Mouse (Mus musculus) midbrain, embryonic 12.5 days (tissue): ENCODE data around the gene Olfr331. TPM values are rescaled to one million over a fixed set of nuclear protein-coding genes. Genes with fewer than 3 reads are reported as not detected.
"Not testable (repeated sequence)": the region's sequence is repeated elsewhere in the genome, so short reads cannot be mapped to it uniquely, and the experiment has no call there.

Experiments used
- ATAC-seq: fragments of 200-750 bp; cut with Nextera tagmentation; 2 replicates; pipeline ENCODE4 v1.8.0; 2017; ENCODE audit warnings: low read depth, moderate TSS enrichment, moderate library complexity; ENCODE audit not compliant: low FRiP score
- H3K27ac ChIP-seq: fragments of 300-500 bp; sonication (generic); replicated peaks from 2 replicates; pipeline ENCODE4 v1.5.1; 2016; ENCODE audit warnings: mild to moderate bottlenecking
- H3K27me3 ChIP-seq: fragments of 300-500 bp; sonication (generic); 2 replicates; pipeline ENCODE4 v1.6.1; 2016; ENCODE audit warnings: mild to moderate bottlenecking
- H3K36me3 ChIP-seq: fragments of 300-500 bp; sonication (generic); 2 replicates; pipeline ENCODE4 v1.6.1; 2016
- H3K4me1 ChIP-seq: fragments of 300-500 bp; sonication (generic); 2 replicates; pipeline ENCODE4 v1.6.1; 2016
- H3K4me2 ChIP-seq: fragments of 300-500 bp; sonication (generic); replicated peaks from 2 replicates; pipeline ENCODE4 v1.6.1; 2016; ENCODE audit warnings: mild to moderate bottlenecking, moderate library complexity
- H3K4me3 ChIP-seq: fragments of 300-500 bp; sonication (generic); 2 replicates; pipeline ENCODE4 v1.5.1; 2016; ENCODE audit warnings: mild to moderate bottlenecking
- H3K9ac ChIP-seq: fragments of 300-500 bp; sonication (generic); replicated peaks from 2 replicates; pipeline ENCODE4 v1.6.1; 2016; ENCODE audit warnings: mild to moderate bottlenecking, moderate library complexity
- H3K9me3 ChIP-seq: fragments of 300-500 bp; sonication (generic); 2 replicates; pipeline ENCODE4 v1.6.1; 2016; ENCODE audit warnings: mild to moderate bottlenecking
- WGBS: fragments of 180-500 bp; shearing (Covaris S2); methylation state at CpG from one replicate; pipeline ENCODE4 v1.1.7; 2016; 5-methylcytosine and 5-hydroxymethylcytosine counted together
- polyA plus RNA-seq: library from polyadenylated mRNA; unstranded; fragments of >200 nt; fragmentation: Nextera tagmentation; extraction: Ambion mirVana; gene quantifications from 2 replicates; pipeline ENCODE4 v1.2.1, GENCODE M21; 2016

The Olfr331 gene
- polyA plus RNA-seq, result not detected in 2 replicates

DNA sequence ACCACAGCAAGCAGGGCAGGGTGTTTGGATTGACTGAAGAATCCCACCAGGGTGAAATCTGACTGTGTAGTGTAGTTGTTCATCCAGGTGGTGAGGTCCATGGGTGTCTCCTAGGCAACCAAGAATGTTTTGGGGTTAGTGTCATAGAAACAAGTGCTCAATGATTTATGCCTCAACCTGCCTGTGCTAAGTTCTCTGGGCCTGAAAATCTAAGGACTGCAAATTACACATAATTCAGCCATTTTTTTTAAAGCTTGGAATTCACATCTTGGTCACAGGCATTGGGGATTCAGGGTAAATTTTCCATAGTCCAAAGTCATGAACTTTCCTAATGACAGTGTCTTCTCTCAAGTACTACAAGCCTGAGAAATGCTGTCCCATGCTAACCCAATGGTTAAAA, at the start of gene Olfr331:
TSS of gene Olfr331 (minus strand) at position 101 of the 400 bp plus-strand sequence.
- H3K4me3 ChIP-seq, ATAC-seq, H3K27ac ChIP-seq, H3K36me3 ChIP-seq, H3K9me3 ChIP-seq, H3K4me1 ChIP-seq, H3K9ac ChIP-seq, H3K27me3 ChIP-seq, H3K4me2 ChIP-seq: not testable (repeated sequence)

DNA sequence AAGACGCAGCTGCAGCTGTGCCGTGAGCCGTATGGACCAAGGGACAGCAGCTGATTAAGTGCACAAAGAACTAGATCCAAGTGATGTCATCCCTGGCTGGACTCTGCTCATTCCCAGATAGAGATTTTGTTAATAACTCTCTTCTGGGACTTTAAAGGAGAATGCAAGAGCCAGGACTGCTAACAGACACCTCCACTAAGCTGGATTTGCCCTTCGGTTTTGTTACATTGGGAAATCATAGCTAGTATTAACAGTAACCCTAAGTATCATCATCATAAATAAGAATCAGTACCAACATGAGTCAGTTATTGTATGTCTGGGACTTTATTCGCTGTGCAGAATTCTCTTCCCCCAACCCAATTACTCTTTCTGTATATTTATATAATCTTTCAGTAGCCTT, 44.0 kb upstream of the Olfr331 start, which contains the start of gene Olfr329-ps:
TSS of gene Olfr329-ps (minus strand) at position 101 of the 400 bp plus-strand sequence.
- Histone ChIP-seq H3K4me1 (no peaks in the 10 kb centered on the region), H3K4me2 (no peak within 1 kb of the TSS), H3K9ac (no peak within 1 kb of the TSS), H3K36me3 (no peaks in the 10 kb centered on the region), H3K4me3 (no peak within 1 kb of the TSS), H3K27ac (no peak within 1 kb of the TSS), H3K27me3 (no peaks in the 10 kb centered on the region), H3K9me3 (no peaks in the 10 kb centered on the region)
- no peak for ATAC-seq
- WGBS, result 85% methylated on average over 5 of the region's 5 CpGs

GRCm38 (mm10) chr11:58534736-58535135, 32.4 kb upstream of the Olfr331 start, which contains the start of gene Olfr330:
TSS of gene Olfr330 (minus strand) at chr11:58534836.
- H3K9ac ChIP-seq, H3K9me3 ChIP-seq, H3K27me3 ChIP-seq, H3K27ac ChIP-seq, H3K4me3 ChIP-seq, H3K36me3 ChIP-seq, H3K4me2 ChIP-seq, H3K4me1 ChIP-seq, ATAC-seq: not testable (repeated sequence)

DNA sequence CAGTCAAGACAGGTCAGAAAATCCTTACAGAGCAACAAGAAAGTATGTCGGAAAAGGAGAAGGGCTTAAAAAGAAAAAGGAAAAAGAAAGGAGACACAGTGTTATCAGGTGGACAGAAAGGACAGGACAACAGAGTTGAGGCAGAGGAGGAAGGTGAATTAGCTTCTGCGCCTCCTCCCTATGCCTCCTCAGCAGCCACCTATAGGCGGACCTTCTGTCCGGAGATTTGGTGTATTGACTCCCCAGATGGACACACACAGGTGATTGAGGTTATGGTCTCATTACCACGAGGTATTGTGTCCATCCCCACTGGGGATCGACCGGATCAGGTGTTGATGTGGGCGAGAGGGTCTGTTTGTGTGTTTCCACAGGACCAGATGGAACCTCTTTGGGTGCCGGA, 17.4 kb upstream of the Olfr331 start:
- not testable (repeated sequence) for H3K4me1 ChIP-seq, H3K36me3 ChIP-seq, H3K9me3 ChIP-seq, H3K27ac ChIP-seq, H3K9ac ChIP-seq, H3K4me3 ChIP-seq, ATAC-seq, H3K27me3 ChIP-seq, H3K4me2 ChIP-seq
- 92% methylated on average over 7 of the region's 9 CpGs for WGBS

- H3K4me3 ChIP-seq, H3K9me3 ChIP-seq, H3K36me3 ChIP-seq, H3K4me2 ChIP-seq, H3K4me1 ChIP-seq, H3K9ac ChIP-seq, ATAC-seq, H3K27ac ChIP-seq, H3K27me3 ChIP-seq: not testable (repeated sequence)
- WGBS, result 94% methylated on average over 18 of the region's 18 CpGs
These were observed 16.5 kb upstream of the Olfr331 start for GRCm38 (mm10) chr11:58518916-58519315.

- H3K4me1 ChIP-seq, H3K9me3 ChIP-seq, H3K27me3 ChIP-seq, H3K27ac ChIP-seq, ATAC-seq, H3K36me3 ChIP-seq, H3K4me2 ChIP-seq, H3K9ac ChIP-seq, H3K4me3 ChIP-seq: not testable (repeated sequence)
- WGBS, result 86% methylated on average over 19 of the region's 19 CpGs
These were observed 6.7 kb upstream of the Olfr331 start for GRCm38 (mm10) chr11:58509058-58509457.

DNA sequence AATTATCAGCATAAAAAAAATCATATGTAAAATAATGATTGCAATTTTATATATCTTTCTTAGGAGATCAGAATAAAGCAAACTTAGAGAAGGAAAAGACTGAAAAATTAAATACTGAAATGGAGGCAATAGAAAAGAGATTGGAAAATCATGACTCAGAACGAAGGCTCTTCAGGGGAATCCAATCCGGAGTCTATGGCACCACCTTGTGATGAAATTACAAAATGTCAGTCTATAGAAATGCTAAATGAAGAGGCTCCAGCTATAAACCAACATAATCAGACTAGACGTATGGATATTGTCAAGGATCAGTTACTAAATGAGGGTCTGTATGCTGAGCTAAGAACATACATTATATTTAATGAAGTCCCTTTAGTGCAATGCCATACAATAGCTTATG, 3.1 kb downstream of the Olfr331 start:
- WGBS, result 66% methylated on average over 3 of the region's 3 CpGs
- no peak overlapping the region for H3K27ac ChIP-seq
- no peak overlapping the region for H3K4me2 ChIP-seq
- no peak overlapping the region for H3K9ac ChIP-seq
- H3K4me3 ChIP-seq, result no peak overlapping the region
- H3K4me1 ChIP-seq, result no peaks in the 10 kb centered on the region
- H3K27me3 ChIP-seq, result no peaks in the 10 kb centered on the region
- no peaks in the 10 kb centered on the region for H3K36me3 ChIP-seq
- no peaks in the 10 kb centered on the region for H3K9me3 ChIP-seq
- ATAC-seq, result no peak

DNA sequence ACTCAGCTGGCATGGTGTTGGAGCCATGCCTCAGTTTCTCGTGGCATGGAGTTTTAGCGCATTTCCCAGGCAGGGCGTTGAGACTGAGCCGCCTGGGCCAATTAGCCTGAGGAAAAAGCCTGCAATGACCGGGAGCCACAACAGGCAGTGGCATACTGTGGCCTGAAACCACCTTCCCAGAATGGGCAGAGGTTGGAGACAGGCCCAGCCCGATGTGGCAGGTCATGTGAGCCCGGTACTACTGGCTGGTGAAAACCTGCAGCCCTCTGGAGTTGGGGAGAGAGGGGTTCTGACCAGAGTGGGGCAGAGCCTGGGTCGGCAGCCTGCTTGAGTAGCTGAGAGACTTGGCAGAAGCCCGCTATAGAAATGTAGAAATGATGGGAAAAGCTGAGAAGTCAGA, 3.6 kb downstream of the Olfr331 start:
- no peak for ATAC-seq
- Histone ChIP-seq H3K4me2 (no peak overlapping the region), H3K36me3 (no peaks in the 10 kb centered on the region), H3K9me3 (no peaks in the 10 kb centered on the region), H3K27ac (no peak overlapping the region), H3K4me3 (no peak overlapping the region), H3K9ac (no peak overlapping the region), H3K4me1 (no peaks in the 10 kb centered on the region), H3K27me3 (no peaks in the 10 kb centered on the region)
- WGBS, result 88% methylated on average over 9 of the region's 9 CpGs

- no peaks in the 10 kb centered on the region for H3K4me1 ChIP-seq
- 88% methylated on average over 2 of the region's 2 CpGs for WGBS
- no peak for ATAC-seq
These were observed 9.9 kb downstream of the Olfr331 start, which contains the start of gene Olfr332 for GRCm38 (mm10) chr11:58492455-58492854. TSS of gene Olfr332 (minus strand) at chr11:58492555.

DNA sequence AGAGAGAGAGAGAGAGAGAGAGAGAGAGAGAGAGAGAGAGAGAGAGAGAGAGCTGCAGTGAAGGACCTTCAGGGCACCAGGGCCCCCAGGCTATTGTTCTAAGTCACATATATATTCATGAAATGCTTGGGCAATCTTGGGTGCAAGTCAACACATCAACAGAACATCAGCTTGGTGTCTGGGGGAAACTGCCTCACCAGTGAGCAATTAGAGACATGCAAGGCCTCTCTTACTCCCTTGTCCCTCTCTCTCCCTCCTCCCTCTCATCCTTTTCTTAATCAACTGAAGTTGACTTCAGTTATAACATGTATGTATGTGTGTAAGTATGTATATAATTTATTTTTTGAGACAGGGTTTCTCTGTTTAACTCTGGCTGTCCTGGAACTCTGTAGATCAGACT, 40.2 kb downstream of the Olfr331 start, which contains the start of gene Olfr30:
TSS of gene Olfr30 (minus strand) at position 101 of the 400 bp plus-strand sequence.
- no peak for ATAC-seq
- no peaks in the 10 kb centered on the region for H3K36me3 ChIP-seq

More at GRCm38 (mm10) chr11:58492455-58492854, 9.9 kb downstream of the Olfr331 start, which contains the start of gene Olfr332:
- H3K4me3 ChIP-seq, result no peak within 1 kb of the TSS
- no peak within 1 kb of the TSS for H3K4me2 ChIP-seq
- no peaks in the 10 kb centered on the region for H3K27me3 ChIP-seq
- no peaks in the 10 kb centered on the region for H3K9me3 ChIP-seq
- no peak within 1 kb of the TSS for H3K27ac ChIP-seq
- no peaks in the 10 kb centered on the region for H3K36me3 ChIP-seq
- H3K9ac ChIP-seq, result no peak within 1 kb of the TSS

DNA sequence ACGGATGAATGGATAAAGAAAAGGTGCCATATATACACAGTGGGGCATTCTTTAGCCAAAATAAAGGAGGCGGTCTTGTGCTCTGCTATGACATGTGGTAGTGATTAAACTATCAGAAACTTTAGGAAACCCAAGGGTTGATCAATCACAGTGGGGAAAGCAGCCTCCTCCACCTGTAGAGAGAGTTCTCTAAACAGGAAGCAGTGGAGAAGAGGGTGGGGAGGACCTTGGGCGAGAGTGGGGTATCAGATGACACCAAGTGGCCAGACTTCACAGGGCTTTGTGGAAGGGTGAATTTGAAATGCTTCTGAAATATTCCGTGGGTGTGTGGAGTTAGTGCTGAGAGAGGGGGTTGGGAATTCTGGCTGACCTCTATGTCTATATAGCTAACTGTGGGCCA, 48.8 kb downstream of the Olfr331 start:
- no peak overlapping the region for H3K4me3 ChIP-seq
- H3K27ac ChIP-seq, result no peak overlapping the region
- H3K36me3 ChIP-seq, result no peaks in the 10 kb centered on the region
- ATAC-seq, result no peak
- no peaks in the 10 kb centered on the region for H3K4me1 ChIP-seq
- no peak overlapping the region for H3K9ac ChIP-seq
- no peaks in the 10 kb centered on the region for H3K27me3 ChIP-seq
- H3K4me2 ChIP-seq, result no peak overlapping the region
- WGBS, result 81% methylated on average over 4 of the region's 4 CpGs
- H3K9me3 ChIP-seq, result no peaks in the 10 kb centered on the region

More for the DNA sequence above, 40.2 kb downstream of the Olfr331 start, which contains the start of gene Olfr30:
- Histone ChIP-seq H3K4me3 (no peak within 1 kb of the TSS), H3K27me3 (no peaks in the 10 kb centered on the region), H3K4me1 (no peaks in the 10 kb centered on the region), H3K9ac (no peak within 1 kb of the TSS), H3K27ac (no peak within 1 kb of the TSS), H3K9me3 (no peaks in the 10 kb centered on the region), H3K4me2 (no peak within 1 kb of the TSS)

DNA sequence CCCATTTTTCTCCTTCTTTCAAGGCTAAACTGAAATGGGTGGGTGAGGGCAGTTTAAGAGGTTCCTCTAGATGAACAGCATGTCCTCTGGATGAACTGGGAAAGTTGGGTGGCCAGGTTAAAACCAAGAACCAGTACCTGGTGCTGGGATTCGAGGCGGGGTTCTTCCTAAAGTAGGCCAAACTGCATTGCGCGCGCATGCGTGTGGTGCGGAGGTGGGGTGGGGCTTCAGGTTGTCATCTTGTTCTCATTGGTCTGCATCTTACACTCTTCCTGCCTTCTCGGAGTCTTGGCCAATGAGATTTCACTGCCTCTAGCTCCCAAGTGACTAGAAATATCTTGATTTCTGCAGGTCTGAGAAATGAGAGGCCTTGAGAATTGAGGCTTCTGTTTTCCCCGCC, 49.6 kb downstream of the Olfr331 start, which contains the start of gene Lypd9:
TSS of gene Lypd9 (minus strand) at position 165 of the 400 bp plus-strand sequence.
- no peak for ATAC-seq
- H3K27me3 ChIP-seq, result no peaks in the 10 kb centered on the region

More for the DNA sequence above, 49.6 kb downstream of the Olfr331 start, which contains the start of gene Lypd9:
- Histone ChIP-seq H3K4me2 (no peak within 1 kb of the TSS), H3K9me3 (no peaks in the 10 kb centered on the region), H3K27ac (no peak within 1 kb of the TSS), H3K4me3 (no peak within 1 kb of the TSS), H3K4me1 (no peaks in the 10 kb centered on the region), H3K9ac (no peak within 1 kb of the TSS), H3K36me3 (no peaks in the 10 kb centered on the region)
- WGBS, result 97% methylated on average over 9 of the region's 9 CpGs
